Mouse (Mus musculus) mature B cell (primary cell): ENCODE results near the gene Gm6588.

Experiments
- in situ Hi-C: fragments of 300-500 bp; cut with MboI; formaldehyde crosslinking; loops from 2 replicates; pipeline ENCODE4 v1.14.3; 2019

The Gm6588 gene

DNA sequence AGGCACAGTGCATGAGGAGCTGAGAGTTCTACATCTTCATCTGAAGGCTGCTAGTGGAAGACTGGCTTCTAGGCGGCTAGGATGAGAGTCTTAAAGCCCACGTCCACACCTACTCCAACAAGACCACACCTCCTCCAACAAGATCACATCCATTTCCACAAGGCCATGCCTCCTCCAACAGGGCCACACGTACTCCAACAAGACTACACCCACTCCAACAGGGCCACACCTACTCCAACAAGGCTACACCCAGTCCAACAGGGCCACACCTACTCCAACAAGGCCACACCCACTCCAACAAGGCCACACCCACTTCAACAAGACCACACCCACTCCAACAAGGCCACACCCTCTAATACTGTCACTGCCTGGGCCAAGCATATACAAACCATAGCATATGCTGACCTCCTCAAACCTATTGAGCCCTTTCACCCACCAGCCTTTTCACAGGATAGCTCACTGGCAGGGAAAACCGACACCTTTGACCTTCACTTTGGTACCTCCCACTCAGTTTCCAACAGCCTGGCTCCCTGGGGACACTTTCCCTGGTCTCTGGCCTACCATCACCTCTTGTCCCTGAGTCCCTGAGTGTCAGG is 19.9 kb downstream of the Gm6588 start:
- in situ Hi-C loops: no loop called here

DNA sequence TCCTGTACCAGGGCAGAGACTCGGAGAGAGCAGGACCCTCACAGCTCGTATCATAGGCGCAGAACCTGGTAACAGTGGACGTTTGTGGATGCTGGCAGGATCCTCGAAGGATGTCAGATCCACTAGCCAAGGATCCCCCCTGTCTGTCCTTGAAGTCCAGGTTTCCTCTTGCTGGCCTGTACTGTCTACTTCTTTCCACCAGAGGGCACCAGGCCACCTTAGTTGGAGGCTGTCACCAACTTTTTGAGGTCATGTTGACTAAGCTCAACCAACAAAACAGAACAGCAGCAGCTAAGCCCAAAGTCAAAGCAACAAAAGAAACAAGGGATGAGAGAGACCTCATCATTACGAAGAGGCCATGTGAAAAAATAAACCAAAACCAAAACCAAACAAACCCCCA is 20.9 kb downstream of the Gm6588 start:
- in situ Hi-C loops: no loop called here

DNA sequence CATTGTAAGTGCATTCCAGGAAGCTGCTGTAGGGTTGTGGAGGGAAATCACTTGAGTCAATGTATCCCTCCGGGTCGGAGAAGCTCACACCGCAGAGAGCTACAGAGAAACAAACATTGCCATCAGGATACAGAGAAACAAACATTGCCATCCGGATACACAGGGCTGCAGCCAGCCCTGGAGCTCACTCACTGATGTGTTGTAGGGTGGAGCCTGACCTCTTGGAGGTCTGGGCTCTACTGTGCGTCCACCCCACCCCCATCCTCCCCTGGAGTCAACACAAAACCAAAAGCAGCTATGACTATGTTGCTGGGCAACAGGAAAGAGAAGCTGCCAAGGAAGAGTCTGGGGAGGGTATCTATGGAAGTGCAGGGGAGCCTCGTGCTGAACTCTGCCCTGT is 24.2 kb downstream of the Gm6588 start:
- in situ Hi-C loops: no loop called here

DNA sequence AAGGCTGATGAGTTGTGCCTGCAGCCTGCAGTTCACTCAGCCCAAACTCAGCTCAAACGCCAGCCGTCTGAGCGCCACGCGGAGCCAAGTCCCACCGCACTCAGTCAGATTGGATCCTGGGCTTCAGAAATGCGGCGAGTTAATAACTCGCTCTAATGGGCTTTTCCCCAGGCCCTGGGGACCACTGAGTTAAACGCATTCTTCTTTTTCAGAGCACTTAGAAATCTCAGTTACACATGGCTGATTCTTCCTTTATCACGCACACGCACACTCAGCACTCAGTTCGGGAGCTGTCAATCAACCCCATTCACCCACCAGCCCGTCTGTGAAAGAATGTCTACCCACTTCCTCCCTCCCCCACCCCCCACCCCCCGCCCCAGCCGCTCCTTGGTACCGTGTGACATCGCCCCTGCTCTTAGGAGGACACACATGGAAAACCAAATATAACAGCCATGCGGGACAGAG is 32.8 kb downstream of the Gm6588 start:
- in situ Hi-C loops: no loop called here

DNA sequence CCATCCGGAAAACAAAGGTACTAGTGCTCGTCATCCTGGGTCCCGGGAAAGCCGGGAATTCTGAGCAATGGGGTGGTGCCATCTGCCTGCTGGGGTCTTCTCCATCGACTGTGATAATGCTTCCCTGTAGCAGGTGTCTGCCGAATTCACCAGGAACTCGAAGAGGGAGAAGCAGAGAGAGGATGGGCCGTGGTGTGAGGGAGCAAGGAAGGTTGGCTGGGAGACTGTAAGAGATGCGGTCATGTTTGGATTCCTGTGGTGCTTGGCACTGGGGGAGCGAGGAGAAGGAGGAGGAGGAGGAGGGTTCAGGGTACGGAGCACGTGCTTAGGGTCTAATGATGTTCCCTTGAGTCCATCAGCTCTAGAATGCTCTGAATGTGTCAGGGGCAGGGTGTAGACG is 33.3 kb downstream of the Gm6588 start:
- in situ Hi-C loops: no loop called here

DNA sequence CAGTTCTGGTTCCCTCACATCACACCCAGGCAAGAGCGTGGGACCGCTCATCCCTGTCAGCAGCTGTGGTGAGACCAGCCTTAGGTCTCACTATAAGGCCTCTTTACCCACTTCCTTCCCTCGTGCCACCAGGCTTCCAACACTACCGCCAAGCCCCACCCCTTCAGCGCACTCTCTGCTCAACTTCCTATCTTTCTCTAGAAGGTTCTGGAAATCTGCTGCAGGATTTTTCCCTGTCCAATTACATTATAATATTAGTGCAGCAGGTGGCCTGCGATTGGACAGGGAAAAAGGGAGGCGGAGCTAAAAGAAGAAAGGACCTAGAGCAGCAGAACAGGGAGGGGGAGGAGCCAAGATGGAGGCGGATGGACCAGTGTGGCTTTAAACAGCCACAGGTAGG is 33.8 kb downstream of the Gm6588 start:
- in situ Hi-C loops: no loop called here

DNA sequence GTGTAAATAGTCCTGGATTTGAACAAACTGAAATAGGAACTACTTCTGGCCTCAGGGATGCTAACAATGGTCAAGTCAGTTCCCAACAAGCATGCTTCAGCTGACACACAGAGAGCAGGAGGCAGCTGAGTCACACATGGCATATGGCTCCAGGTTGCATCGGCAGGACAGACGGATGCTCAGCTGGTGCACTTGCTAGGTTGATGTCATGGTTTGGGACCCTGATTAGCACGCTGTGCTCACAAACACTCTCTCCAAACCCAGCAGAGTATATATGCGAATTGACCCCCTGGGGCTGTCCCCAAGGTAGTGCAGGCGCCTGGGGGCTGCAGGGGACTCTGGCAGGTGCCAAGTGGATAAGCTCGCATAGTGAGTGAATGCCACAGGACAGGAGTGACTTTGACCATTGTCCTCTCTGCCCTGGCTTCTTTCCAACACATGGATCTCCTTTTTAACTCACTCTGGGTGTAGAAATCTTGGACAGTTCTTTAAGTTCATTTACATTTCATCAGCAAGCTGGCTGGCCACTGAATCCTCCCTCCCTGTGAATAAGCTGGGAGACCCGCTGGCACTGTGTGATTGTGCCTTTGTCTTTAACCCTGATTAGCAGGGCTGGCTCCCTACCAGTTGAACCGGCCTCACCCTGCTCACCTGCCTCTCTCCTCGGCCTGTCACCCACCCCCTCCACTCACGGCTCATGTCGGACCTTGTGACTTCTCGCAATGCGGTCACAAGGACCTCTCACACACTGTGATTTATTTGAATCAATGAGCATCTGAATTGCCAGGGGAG is 35.9 kb downstream of the Gm6588 start:
- in situ Hi-C loops: no loop called here

DNA sequence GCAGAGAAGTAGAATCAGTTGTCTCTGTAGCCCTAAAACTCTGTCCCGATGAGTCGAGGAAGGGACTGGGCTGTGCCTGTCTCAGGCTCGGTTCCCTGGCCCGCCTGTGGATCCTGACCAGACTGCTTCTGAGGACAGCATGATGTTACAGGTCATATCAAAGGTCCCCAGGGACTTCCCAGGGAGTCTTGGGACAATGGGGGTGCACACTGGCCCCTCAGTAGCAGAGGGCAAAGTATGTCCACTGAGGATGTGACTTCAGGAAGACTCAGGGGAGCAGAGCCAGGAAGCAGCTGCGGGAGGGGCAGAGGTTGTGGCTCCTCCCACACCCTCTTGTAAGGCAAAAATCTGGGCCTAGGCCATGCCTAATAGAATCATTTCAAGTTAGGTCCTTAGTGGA is 37.2 kb downstream of the Gm6588 start:
- in situ Hi-C loops: no loop called here

DNA sequence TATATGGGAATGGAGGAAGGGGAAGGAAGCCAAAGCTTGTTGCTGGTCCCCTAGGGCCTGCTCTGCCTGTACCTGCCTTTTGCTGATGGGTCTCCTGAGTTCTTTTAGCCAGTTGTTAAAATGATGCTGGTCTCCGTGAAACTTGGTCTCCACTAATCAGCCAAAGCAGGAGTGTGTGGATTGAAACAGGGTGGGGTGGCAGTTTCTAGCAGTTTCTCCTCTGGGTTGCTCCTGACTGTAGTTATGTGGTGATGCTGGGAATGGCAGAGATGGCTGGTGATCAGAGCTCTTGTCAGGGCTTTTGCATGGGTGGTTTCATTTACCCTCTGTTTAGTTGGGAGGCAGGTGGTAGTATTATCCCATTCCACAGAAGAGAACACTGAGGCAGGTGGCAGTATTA is 38.3 kb downstream of the Gm6588 start:
- in situ Hi-C loops: no loop called here

DNA sequence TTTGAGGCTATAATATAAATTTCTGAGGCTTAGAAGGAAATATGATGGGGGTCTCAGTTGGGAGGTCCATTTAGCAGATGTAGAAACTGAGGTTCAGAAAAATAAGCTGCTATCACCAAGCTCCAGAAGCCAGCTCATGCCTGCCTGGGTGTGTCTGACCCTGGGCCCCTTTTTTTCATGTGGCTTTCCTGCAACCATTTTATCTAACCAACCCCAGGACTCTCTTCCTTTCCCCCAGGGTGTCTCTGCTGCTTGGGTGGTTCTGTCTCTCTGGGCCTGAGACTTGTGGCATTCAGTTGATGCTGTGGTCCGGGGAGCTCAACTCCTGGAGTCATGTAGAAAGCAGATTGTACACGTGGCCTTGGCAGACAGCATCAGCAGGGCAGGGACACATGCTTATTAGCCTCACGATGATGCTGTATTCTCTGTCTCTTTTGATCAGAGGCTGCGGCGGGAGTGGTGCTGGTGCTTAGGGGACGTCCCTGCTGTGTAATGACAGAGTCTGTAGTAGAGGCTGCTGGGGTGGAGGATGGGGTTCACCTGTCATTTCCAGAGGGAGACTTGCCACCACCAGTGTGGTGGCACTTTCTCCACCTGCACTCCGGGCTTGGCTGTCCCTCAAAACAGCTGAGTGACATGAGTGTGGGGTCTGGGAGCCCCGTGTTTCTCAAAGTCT is 39.0 kb downstream of the Gm6588 start:
- in situ Hi-C loops: no loop called here

DNA sequence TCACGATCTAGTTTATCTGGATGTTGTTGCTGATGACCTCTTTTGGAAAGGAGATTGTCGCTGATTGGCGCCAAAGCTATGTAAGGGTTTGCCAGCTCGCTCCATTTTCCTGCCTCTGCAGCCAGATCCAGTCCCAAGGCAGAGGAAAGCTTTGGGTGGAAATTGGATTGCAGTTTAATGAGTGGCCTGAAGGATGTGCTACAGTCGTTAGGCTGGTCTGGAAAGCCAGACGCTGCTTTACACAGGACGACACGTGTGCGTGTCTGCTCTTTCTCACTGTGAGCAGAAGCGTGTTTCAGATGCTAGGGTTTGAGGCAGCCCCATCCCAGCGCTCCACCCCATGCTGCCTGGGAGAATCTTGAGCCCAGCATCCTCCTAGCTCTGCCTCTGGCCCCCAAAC is 42.3 kb downstream of the Gm6588 start:
- in situ Hi-C loops: no loop called here

DNA sequence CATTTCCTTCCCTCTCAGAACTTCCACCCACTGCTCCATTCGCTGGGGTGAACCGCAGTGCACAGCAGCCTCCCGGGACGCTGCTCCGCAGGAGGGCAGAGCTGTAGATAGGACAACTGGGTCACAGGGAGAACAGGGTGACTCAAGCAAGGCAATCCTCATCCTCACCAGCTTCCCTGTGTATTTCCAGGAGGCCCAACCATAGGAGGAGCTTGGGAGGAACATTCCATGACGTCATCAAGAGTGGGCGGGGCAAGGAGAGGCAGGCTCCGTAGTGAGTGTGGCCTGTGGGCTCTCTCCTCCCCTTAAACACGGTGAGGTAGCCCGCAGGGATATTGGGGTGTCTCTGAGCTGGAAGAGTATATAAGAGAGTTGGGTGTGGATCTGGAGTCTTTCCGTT is 44.3 kb downstream of the Gm6588 start:
- in situ Hi-C loops: no loop called here

DNA sequence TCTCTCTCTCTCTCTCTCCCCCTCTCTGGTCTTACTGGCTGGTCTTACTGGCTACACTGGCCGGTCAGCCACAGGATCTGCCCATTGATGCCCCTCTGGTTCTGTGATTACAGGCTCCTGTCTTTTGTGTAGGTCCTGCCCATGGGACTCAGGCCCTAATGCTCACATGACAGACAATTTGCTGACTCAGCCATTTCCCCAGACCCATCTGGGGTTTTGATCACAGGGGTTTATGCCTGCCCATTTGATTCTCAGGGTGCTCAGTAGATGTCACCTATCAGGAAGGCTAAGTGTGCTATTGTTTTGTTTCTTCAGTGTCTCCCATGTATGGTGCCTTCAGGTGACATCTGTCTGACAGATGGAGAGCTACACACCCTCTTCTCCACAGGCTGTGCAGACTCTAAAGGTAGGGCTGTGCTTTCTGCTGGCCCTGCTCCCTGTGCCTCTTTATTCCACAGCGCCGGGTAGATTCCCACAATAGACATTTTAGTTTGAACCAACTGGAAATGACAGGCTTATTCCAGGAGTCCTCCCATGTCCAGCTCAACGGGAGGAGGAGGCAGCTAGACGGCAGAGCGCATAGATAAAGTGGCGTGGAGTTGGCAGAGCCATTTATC is 47.6 kb downstream of the Gm6588 start:
- in situ Hi-C loops: no loop called here

DNA sequence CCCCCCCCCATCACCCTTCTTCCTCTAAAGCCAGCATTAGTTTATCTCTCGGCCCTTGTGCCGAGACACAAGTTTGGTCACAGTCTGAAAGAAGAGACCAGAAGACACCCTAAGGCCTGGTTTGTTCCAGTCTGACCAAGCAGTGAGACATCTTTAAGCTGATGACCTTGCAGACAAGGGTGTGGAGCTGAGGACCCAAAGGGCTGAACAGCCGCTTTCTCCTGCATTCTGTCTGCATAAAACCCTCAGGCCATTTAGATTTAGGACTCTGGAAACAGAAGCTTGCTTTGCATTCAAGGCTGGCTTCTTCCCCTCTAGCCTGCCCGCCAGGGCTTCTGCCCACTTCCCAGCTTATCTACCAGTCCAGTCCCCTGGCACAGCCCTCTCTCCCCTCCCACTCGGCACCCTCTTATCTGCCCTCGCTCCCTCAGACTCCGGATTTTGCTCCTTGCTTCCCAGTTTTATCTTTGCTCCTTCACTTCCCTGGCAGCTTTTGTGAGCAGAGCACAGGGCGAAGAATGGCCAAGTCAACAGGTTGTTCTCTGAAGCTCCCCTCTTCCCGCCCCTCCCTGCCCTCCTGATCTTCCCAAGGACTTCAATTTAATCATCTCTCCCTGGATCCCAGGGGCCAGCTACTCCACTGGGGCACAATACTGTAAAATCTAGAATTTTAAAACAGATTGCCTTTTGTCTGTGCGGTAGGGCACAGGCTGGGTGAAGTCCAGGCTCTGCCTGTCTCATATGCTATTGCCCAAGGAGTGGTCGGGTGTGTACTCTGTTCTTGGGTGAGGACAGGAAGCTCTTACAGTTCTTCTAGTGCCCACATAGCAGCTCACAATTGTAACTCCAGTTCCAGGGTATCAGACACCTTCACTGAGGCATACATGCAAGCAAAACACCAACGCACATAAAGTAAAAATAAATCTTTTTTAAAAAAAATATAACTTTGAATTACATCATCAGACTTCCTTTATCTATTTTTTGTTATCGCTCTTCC is 50.0 kb downstream of the Gm6588 start:
- in situ Hi-C loops: no loop called here

DNA sequence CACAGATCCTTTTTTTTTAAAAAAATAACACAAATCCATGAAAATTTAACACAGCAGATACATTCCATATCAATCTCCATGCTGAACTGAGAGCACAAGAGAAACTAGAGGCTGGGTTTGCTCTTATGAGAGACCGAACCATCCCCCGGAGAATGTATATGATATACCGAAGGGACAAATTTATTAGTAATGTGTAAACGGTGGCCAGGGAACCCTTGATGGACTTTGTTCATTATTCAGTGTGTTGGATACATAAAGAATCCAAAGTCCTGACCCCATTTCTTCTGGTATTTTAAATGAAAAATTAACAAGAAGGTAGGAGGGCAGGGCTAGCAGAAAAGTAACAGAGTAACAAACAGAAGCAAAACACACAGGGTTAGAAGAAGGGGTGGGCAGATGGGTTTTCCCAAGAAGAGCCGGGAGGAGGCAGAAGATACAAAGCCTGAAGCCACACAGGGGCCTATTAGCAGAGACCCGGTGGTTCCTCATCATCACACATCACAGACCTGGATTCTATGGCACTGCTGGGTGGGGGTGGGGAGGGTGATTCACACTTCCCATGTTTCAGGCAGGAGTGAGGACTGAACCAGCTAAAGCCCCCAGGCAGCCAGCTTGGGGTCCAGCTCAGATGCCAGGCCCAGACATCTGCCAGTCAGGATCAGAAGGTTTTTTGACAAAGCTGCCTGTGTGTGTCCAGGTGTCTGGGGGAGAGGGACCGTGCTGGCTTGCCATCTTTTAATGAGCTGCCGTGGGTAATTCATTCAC is 50.9 kb downstream of the Gm6588 start:
- in situ Hi-C loops: no loop called here
